Mouse (Mus musculus) spleen, embryonic (tissue): ENCODE measurements around the gene Zdhhc6.

Experiments used
- CTCF ChIA-PET: fragments of 350-600 bp; sonication (Branson Sonifier 250); formaldehyde crosslinking; loops from one replicate; lab custom pipeline; 2022; lab: Charles Lee

Zdhhc6 gene

GRCm38 (mm10) chr19:55260389-55261184, 55.2 kb downstream of the Zdhhc6 start:
- CTCF ChIA-PET, result no interaction called here

- CTCF ChIA-PET, result no interaction called here
Observed at GRCm38 (mm10) chr19:55258514-55258913, 57.3 kb downstream of the Zdhhc6 start.

GRCm38 (mm10) chr19:55257656-55258375, 58.0 kb downstream of the Zdhhc6 start:
- CTCF ChIA-PET, result no interaction called here

- CTCF ChIA-PET, result no interaction called here
Observed at GRCm38 (mm10) chr19:55256156-55256555, 59.7 kb downstream of the Zdhhc6 start.

GRCm38 (mm10) chr19:55254513-55255016, 61.3 kb downstream of the Zdhhc6 start:
- CTCF ChIA-PET, result interaction anchor here (0.6 kb wide), 1 partner anchor 78 kb away, joined by 8 read pairs; no protein-coding TSS in a partner anchor

- CTCF ChIA-PET, result interaction anchor here (0.6 to 0.8 kb wide), 2 partner anchors 48 to 79 kb away, joined by 4 to 8 read pairs; no protein-coding TSS in a partner anchor
Observed at GRCm38 (mm10) chr19:55253570-55254441, 62.0 kb downstream of the Zdhhc6 start.

GRCm38 (mm10) chr19:55253239-55253569, 62.6 kb downstream of the Zdhhc6 start:
- CTCF ChIA-PET, result interaction anchor here (0.8 kb wide), 1 partner anchor 49 kb away, joined by 4 read pairs; no protein-coding TSS in a partner anchor

- CTCF ChIA-PET, result interaction anchor here (0.6 kb wide), 1 partner anchor 1836 kb away, joined by 3 read pairs; no protein-coding TSS in a partner anchor
Observed at GRCm38 (mm10) chr19:55251383-55252124, 64.3 kb downstream of the Zdhhc6 start, which contains the start of gene Acsl5. Acsl5 (plus strand) TSS chr19:55251938.

GRCm38 (mm10) chr19:55250451-55250850, 65.4 kb downstream of the Zdhhc6 start:
- CTCF ChIA-PET, result no interaction called here

GRCm38 (mm10) chr19:55247991-55248520, 67.8 kb downstream of the Zdhhc6 start:
- CTCF ChIA-PET, result no interaction called here

GRCm38 (mm10) chr19:55247563-55247962, 68.3 kb downstream of the Zdhhc6 start:
- CTCF ChIA-PET, result no interaction called here

GRCm38 (mm10) chr19:55244791-55245231, 71.0 kb downstream of the Zdhhc6 start:
- CTCF ChIA-PET, result interaction anchor here (0.7 kb wide), 1 partner anchor 77 kb away, joined by 5 read pairs; no protein-coding TSS in a partner anchor

GRCm38 (mm10) chr19:55241186-55241645, 74.6 kb downstream of the Zdhhc6 start, which contains the start of gene Gucy2g:
Gucy2g (minus strand) TSS chr19:55241236.
- CTCF ChIA-PET, result no interaction called here

GRCm38 (mm10) chr19:55239766-55240426, 75.9 kb downstream of the Zdhhc6 start:
- CTCF ChIA-PET, result no interaction called here

- CTCF ChIA-PET, result no interaction called here
Observed at GRCm38 (mm10) chr19:55236564-55236963, 79.3 kb downstream of the Zdhhc6 start.

GRCm38 (mm10) chr19:55236026-55236425, 79.8 kb downstream of the Zdhhc6 start:
- CTCF ChIA-PET, result no interaction called here

GRCm38 (mm10) chr19:55232136-55232535, 83.7 kb downstream of the Zdhhc6 start:
- CTCF ChIA-PET, result no interaction called here

GRCm38 (mm10) chr19:55231081-55231480, 84.8 kb downstream of the Zdhhc6 start:
- CTCF ChIA-PET, result no interaction called here

- CTCF ChIA-PET, result interaction anchor here (0.6 to 0.7 kb wide), 2 partner anchors 40 to 256 kb away, joined by 5 to 13 read pairs; no protein-coding TSS in a partner anchor
Observed at GRCm38 (mm10) chr19:55227135-55227534, 88.7 kb downstream of the Zdhhc6 start.
